Mouse (Mus musculus) stomach, embryonic 16.5 days (tissue): Measurements from ENCODE around the gene Trio. TPM values are rescaled to one million over a fixed set of nuclear protein-coding genes. Genes with fewer than 3 reads are reported as not detected.

ENCODE experiments used
- ATAC-seq: fragments of 200-750 bp; cut with Nextera tagmentation; 2 replicates; pipeline ENCODE4 v1.8.0; 2017; ENCODE audit warnings: moderate number of reproducible peaks, moderate TSS enrichment; ENCODE audit not compliant: insufficient read depth, low FRiP score
- H3K27ac ChIP-seq: fragments of 300-500 bp; sonication (generic); 2 replicates; pipeline ENCODE4 v1.5.1; 2014; ENCODE audit warnings: low read length
- H3K27me3 ChIP-seq: fragments of 300-500 bp; sonication (generic); 2 replicates; pipeline ENCODE4 v1.6.1; 2014; ENCODE audit warnings: low read length, control low read depth, mixed read lengths; ENCODE audit not compliant: control insufficient read depth, insufficient read depth
- H3K36me3 ChIP-seq: fragments of 300-500 bp; sonication (generic); 2 replicates; pipeline ENCODE4 v1.6.1; 2014; ENCODE audit warnings: low read length; ENCODE audit not compliant: control insufficient read depth, insufficient read depth
- H3K4me1 ChIP-seq: fragments of 300-500 bp; sonication (generic); 2 replicates; pipeline ENCODE4 v1.6.1; 2014; ENCODE audit warnings: low read length, control low read depth, mixed read lengths; ENCODE audit not compliant: control insufficient read depth, insufficient read depth
- H3K4me2 ChIP-seq: fragments of 300-500 bp; sonication (generic); 2 replicates; pipeline ENCODE4 v1.6.1; 2014; ENCODE audit warnings: low read depth, low read length, mixed read lengths
- H3K4me3 ChIP-seq: fragments of 300-500 bp; sonication (generic); replicated peaks from 2 replicates; pipeline ENCODE4 v1.5.1; 2014; ENCODE audit warnings: mild to moderate bottlenecking, low read length
- H3K9ac ChIP-seq: fragments of 300-500 bp; sonication (generic); 2 replicates; pipeline ENCODE4 v1.6.1; 2014; ENCODE audit warnings: low read length
- H3K9me3 ChIP-seq: fragments of 300-500 bp; sonication (generic); replicated peaks from 2 replicates; pipeline ENCODE4 v1.6.1; 2016; ENCODE audit warnings: low read length, control low read depth; ENCODE audit not compliant: control insufficient read depth
- WGBS: fragments of 180-500 bp; shearing (Covaris S2); extraction: QIAGEN DNeasy Blood & Tissue Kit; methylation state at CpG from one replicate; pipeline ENCODE4 v1.1.7; 2014; 5-methylcytosine and 5-hydroxymethylcytosine counted together
- polyA plus RNA-seq: library from polyadenylated mRNA; unstranded; fragments of >200 nt; fragmentation: Nextera tagmentation; extraction: Ambion mirVana; gene quantifications from 2 replicates; pipeline ENCODE4 v1.2.1, GENCODE M21; 2015

Trio gene
- polyA plus RNA-seq, 1 experiment from 2014 or later: 22.9 TPM

DNA sequence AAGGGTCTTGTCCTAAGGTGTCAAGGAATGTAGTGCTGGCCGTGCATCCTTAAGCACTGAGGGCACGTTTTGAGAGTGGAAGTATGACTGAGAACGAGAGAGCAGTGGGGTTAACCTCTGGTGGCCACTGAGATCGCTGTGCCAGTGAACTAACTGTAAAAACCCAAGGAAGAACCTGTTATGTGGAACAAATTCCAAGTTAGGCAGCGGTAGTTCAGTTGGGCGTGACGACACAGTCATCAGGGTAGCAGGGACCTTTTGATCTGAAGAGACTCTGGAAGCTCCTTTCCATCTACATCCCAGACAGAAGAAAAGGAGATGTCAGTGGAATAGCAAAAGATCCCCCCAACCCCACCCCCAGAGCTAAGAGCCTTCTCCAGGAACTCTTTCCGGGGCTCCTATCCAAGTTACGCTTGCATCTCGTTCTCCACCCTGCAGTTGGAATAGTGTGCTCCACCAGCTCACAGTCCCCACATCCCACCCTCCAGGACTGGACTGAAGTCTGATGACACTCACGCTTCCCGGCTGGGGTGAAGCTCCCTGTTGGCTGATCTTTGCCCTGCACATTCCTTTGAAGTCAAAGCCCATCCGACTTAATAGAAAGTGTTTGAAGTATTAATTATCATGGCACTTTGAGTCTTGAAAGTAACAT is 38.6 kb upstream of the Trio start:
- H3K9me3 ChIP-seq: no peaks in the 10 kb centered on the region
- H3K27me3 ChIP-seq: no peaks in the 10 kb centered on the region
- H3K4me2 ChIP-seq: no peak overlapping the region
- H3K27ac ChIP-seq: no peak overlapping the region
- no peaks in the 10 kb centered on the region for H3K4me1 ChIP-seq
- no peaks in the 10 kb centered on the region for H3K36me3 ChIP-seq
- H3K9ac ChIP-seq: no peak overlapping the region
- 72% methylated on average over 13 of the region's 13 CpGs for WGBS
- no peak overlapping the region for H3K4me3 ChIP-seq
- no peak for ATAC-seq

DNA sequence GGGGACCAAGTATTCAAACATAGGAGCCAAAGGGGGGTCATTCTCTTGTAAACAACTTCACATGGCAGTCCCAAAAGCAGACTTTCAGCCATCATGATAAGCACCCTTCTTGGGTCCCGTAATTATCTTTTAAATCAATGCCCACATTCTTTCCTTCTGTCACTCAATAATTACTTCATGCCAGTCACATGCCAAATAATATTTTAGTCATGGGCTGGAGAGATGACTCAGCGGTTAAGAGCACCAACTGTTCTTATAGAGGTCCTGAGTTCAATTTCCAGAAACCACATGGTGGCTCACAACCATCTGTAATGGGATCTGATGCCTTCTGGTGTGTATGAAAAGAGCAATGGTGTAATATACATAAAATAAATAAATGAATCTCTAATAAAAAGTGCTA is 37.8 kb upstream of the Trio start:
- no peaks in the 10 kb centered on the region for H3K9me3 ChIP-seq
- no peak overlapping the region for H3K9ac ChIP-seq
- H3K4me3 ChIP-seq: no peak overlapping the region
- no peaks in the 10 kb centered on the region for H3K27me3 ChIP-seq
- no peaks in the 10 kb centered on the region for H3K4me1 ChIP-seq
- H3K4me2 ChIP-seq: no peak overlapping the region
- H3K36me3 ChIP-seq: no peaks in the 10 kb centered on the region
- ATAC-seq: no peak
- no peak overlapping the region for H3K27ac ChIP-seq
- WGBS: 86% methylated on average over 2 of the region's 2 CpGs

DNA sequence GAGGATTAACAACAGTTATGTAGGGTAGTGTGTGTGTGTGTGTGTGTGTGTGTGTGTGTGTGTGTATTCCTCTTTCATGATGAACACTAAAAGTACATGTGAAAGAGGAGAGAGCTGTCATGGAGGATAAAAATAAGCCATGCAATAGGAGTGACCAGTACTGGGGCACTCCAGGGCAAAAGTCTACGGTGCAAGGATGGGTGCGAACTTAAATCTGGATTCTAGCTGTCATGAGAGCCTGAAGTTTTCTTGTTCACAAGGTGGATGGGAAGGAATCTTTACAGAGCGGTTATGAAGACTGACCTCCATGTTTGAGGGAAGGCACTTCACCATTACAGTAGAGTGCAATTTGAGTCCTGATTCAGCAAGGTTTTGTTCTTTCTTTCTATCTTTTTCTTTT is 36.4 kb upstream of the Trio start:
- ATAC-seq: no peak
- Histone ChIP-seq H3K4me3 (no peak overlapping the region), H3K27ac (no peak overlapping the region), H3K36me3 (no peaks in the 10 kb centered on the region), H3K4me1 (no peaks in the 10 kb centered on the region), H3K27me3 (no peaks in the 10 kb centered on the region), H3K9ac (no peak overlapping the region), H3K9me3 (no peaks in the 10 kb centered on the region), H3K4me2 (no peak overlapping the region)
- 89% methylated on average over 3 of the region's 3 CpGs for WGBS

DNA sequence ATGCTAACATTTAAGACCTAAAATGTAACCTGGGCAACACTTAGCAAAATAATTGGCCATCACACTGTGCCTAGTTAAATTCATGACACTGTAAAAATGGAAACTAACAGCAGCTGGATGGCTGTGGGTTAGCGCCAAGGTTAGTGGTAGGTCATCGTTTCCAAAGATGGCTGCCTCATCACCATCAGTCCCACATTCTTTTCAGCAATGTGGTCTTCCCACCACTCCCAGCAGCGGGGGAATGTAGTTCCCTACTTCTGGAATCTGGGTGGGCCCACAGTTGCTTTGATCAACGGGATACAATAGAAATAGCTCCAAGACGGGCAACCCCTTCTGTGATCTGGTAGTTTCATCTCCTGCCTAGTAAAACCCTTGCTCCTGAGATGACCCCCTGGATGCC is 35.3 kb upstream of the Trio start:
- no peaks in the 10 kb centered on the region for H3K9me3 ChIP-seq
- WGBS: 87% methylated on average over 5 of the region's 5 CpGs
- H3K4me1 ChIP-seq: no peaks in the 10 kb centered on the region
- H3K27me3 ChIP-seq: no peaks in the 10 kb centered on the region
- H3K4me3 ChIP-seq: no peak overlapping the region
- no peak overlapping the region for H3K4me2 ChIP-seq
- ATAC-seq: no peak
- H3K9ac ChIP-seq: no peak overlapping the region
- no peak overlapping the region for H3K27ac ChIP-seq
- no peaks in the 10 kb centered on the region for H3K36me3 ChIP-seq

DNA sequence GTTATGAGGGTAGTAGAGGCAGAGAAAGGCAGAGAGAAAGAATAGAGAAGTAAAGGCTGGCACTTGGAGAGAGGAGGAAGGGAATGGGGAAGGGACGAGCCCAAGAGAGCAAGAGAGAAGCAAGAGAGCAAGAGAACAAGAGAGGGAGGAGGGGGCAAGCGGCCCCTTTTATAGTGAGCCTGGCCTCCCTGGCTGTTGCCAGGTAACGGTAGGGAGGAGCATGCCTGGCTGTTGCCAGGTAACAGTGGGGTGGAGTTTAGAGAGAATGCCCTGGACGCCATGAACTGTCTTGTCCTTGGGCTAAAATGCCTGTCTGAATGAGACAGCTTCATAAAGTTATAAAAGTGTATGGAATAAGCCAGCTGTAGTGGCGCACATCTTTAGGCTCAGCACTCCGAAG is 34.8 kb upstream of the Trio start:
- H3K27ac ChIP-seq: no peak overlapping the region
- H3K9me3 ChIP-seq: no peaks in the 10 kb centered on the region
- no peaks in the 10 kb centered on the region for H3K27me3 ChIP-seq
- H3K4me1 ChIP-seq: no peaks in the 10 kb centered on the region
- no peak overlapping the region for H3K4me2 ChIP-seq
- no peak for ATAC-seq
- no peak overlapping the region for H3K9ac ChIP-seq
- 65% methylated on average over 6 of the region's 6 CpGs for WGBS
- no peak overlapping the region for H3K4me3 ChIP-seq
- no peaks in the 10 kb centered on the region for H3K36me3 ChIP-seq

DNA sequence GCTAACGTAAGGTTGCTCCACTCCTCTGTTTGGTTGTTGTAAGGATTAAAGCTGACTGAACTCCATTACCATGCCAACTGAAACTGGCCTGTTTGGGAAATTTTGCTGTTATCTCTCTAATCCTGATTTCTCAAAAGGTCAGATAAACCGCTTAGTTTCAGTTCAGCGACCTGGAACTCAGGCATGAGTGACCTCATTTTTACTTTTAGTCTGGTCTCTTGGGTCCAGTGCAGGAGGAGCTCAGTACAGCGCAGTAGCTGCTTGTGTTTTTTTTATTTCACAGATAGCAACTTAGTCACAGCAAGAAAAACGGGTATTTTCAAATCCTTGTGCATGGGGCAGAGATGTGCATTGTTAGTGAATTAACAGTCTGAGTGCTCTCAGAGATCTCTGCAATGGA is 31.9 kb upstream of the Trio start:
- no peak overlapping the region for H3K4me3 ChIP-seq
- H3K4me1 ChIP-seq: no peaks in the 10 kb centered on the region
- H3K27ac ChIP-seq: no peak overlapping the region
- H3K9me3 ChIP-seq: no peaks in the 10 kb centered on the region
- 53% methylated on average over 5 of the region's 5 CpGs for WGBS
- H3K4me2 ChIP-seq: no peak overlapping the region
- H3K36me3 ChIP-seq: no peaks in the 10 kb centered on the region
- no peak for ATAC-seq
- H3K9ac ChIP-seq: no peak overlapping the region
- no peaks in the 10 kb centered on the region for H3K27me3 ChIP-seq

DNA sequence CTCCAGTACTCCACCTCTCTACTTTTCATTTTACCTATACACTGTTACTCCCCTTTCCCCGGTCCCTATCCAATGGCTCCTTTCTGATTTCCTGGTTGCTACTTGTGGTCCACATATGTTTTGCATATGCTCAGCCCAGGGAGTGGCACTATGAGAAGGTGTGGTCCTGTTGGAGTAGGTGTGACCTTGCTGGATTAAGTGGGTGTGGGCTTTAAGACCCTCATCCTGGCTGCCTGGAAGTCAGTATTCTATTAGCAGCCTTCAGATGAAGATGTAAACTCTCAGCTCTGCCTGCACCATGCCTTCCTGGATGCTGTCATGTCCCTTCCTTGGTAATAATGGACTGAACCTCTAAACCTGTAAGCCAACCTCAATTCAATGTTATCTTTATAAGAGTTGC is 29.1 kb upstream of the Trio start:
- no peaks in the 10 kb centered on the region for H3K9me3 ChIP-seq
- H3K4me1 ChIP-seq: 0 out of 2 replicates have a peak, but pooled peaks cover 4% of the 10 kb centered on the region
- no peaks in the 10 kb centered on the region for H3K36me3 ChIP-seq
- no peak overlapping the region for H3K9ac ChIP-seq
- no peak overlapping the region for H3K4me2 ChIP-seq
- WGBS: 90% methylated on average over 1 of the region's 1 CpGs
- H3K27me3 ChIP-seq: no peaks in the 10 kb centered on the region
- ATAC-seq: no peak
- H3K4me3 ChIP-seq: no peak overlapping the region
- H3K27ac ChIP-seq: no peak overlapping the region

DNA sequence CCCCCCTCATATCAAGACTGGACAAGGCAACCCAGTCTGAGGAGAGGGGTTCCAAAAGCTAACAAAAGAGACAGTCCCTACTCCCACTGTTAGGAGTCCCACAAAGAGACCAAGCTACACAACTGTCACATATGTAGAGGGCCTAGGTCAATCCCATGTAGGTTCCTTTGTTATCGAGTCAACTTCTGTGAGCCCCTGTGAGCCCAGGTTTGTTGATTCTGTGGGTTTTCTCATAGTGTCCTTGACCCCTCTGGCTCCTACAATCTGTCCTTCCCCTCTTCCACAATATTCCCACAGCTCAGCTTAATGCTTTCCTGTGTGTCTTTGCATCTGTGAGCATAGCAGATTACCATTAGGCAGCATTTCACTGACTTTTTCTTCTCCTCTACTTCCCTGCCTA is 28.5 kb upstream of the Trio start:
- Histone ChIP-seq H3K4me1 (0 out of 2 replicates have a peak, but pooled peaks cover 4% of the 10 kb centered on the region), H3K9me3 (no peaks in the 10 kb centered on the region), H3K27me3 (no peaks in the 10 kb centered on the region), H3K9ac (no peak overlapping the region), H3K4me2 (no peak overlapping the region), H3K36me3 (no peaks in the 10 kb centered on the region), H3K27ac (no peak overlapping the region), H3K4me3 (no peak overlapping the region)
- no peak for ATAC-seq
- WGBS: 38% methylated on average over 1 of the region's 1 CpGs

DNA sequence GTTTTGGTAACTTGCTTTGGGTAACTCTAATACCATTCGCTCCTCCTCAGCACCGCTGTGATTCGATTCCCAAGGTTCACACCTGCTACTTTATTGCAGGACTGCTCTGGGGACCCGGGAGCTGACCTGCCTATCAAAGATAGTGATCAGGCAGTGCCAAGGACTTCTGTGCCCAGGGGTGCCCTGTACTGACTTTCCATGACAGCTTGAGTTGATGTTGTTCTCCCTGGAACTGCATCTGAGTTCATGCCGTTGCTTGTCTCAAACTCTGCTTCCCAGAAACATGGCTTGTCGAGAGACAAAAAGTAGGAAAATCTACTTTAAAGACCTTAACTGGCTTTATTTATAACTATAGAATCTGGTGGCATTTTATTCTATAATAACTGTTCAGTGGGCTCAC is 27.6 kb upstream of the Trio start:
- no peak overlapping the region for H3K4me2 ChIP-seq

More for the DNA sequence above, 27.6 kb upstream of the Trio start:
- H3K27ac ChIP-seq: no peak overlapping the region
- no peaks in the 10 kb centered on the region for H3K9me3 ChIP-seq
- ATAC-seq: no peak
- no peaks in the 10 kb centered on the region for H3K36me3 ChIP-seq
- 0 out of 2 replicates have a peak, but pooled peaks cover 4% of the 10 kb centered on the region for H3K4me1 ChIP-seq
- no peaks in the 10 kb centered on the region for H3K27me3 ChIP-seq
- no peak overlapping the region for H3K9ac ChIP-seq
- 71% methylated on average over 6 of the region's 6 CpGs for WGBS
- no peak overlapping the region for H3K4me3 ChIP-seq
